In genomic region chr17:31658136-31658467, GRCm38 (mm10) we compare ENCODE assay signal across 8 mouse cellular contexts. TPM values are rescaled to one million over a fixed set of nuclear protein-coding genes. Genes with fewer than 3 reads are reported as not detected.
DNase-seq lines count a peak whose midpoint lies in the region; ATAC-seq and TF ChIP-seq lines count a peak whose summit lies in the region.

No protein-coding gene starts in this region.

- no peak for TF ChIP-seq CTCF in kidney, adult 2 months (conservative IDR thresholded peaks at IDR 0.05; ENCODE audit: insufficient read depth, insufficient read length, low read depth, low read length)

- peak overlapping the region; percentile 61 for H3K4me2 ChIP-seq in hindbrain, embryonic 11.5 days (replicated peaks; ENCODE audit: low read depth, low read length)

- H3K4me3 ChIP-seq in kidney, adult 2 months (ENCODE audit: insufficient read depth, low read depth, low read length), result peak overlapping the region; percentile 73
- H3K4me3 ChIP-seq in hindbrain, embryonic 11.5 days (ENCODE audit: low read depth, low read length), result peak overlapping the region; percentile 99
- peak overlapping the region; percentile 88 for H3K4me3 ChIP-seq in macrophage (ENCODE audit: inconsistent target)

- H3K36me3 ChIP-seq in kidney, adult 2 months (ENCODE audit: control insufficient read depth, insufficient read depth, low read length), result no peaks in the 10 kb centered on the region; the same call in 1 of the 2 replicates
- H3K36me3 ChIP-seq in hindbrain, embryonic 11.5 days (ENCODE audit: control insufficient read depth, insufficient read depth, low read length), result peaks cover 11% of the 10 kb centered on the region; the same call in 1 of the 2 replicates
- H3K36me3 ChIP-seq in macrophage (ENCODE audit: inconsistent target), result peaks cover 19% of the 10 kb centered on the region

- no peak for ATAC-seq in hindbrain, embryonic 11.5 days (ENCODE audit: low FRiP score)

- no peaks in the 10 kb centered on the region for H3K9me3 ChIP-seq in hindbrain, embryonic 11.5 days (ENCODE audit: control insufficient read depth, low read length)

- H3K4me1 ChIP-seq in kidney, adult 2 months (ENCODE audit: control insufficient read depth, insufficient read depth, low read length), result peaks cover 19% of the 10 kb centered on the region; the same call in 1 of the 2 replicates
- H3K4me1 ChIP-seq in hindbrain, embryonic 11.5 days (replicated peaks; ENCODE audit: control insufficient read depth, insufficient read depth, low read length), result peaks cover 2% of the 10 kb centered on the region; the same call in 1 of the 2 replicates

- H3K27me3 ChIP-seq in kidney, adult 2 months (replicated peaks; ENCODE audit: control insufficient read depth, insufficient read depth, low read length), result no peaks in the 10 kb centered on the region
- H3K27me3 ChIP-seq in hindbrain, embryonic 11.5 days (ENCODE audit: control insufficient read depth, insufficient read depth, low read length), result no peaks in the 10 kb centered on the region

- no peak for DNase-seq in kidney, adult 2 months
- DNase-seq in kidney, postnatal 10 days, result no peak
- DNase-seq in MN1 (ENCODE audit: low spot score), result peak; percentile 32
- DNase-seq in hindbrain, embryonic 11.5 days (ENCODE audit: low spot score), result no peak
- DNase-seq in left cerebral cortex, adult 8-10 months (ENCODE audit: low spot score in 2 of 2), result no peak
- no peak for DNase-seq in layer of hippocampus, postnatal 10 days (ENCODE audit: low spot score in 2 of 2)
- DNase-seq in kidney, postnatal 4 days, result no peak

- 1% methylated on average over 27 of the region's 27 CpGs for WGBS in kidney, adult 2 months
- WGBS in hindbrain, embryonic 11.5 days, result 0% methylated on average over 27 of the region's 27 CpGs
- under 1% methylated on average over 27 of the region's 27 CpGs for WGBS in macrophage (ENCODE audit: missing documents)

- TF ChIP-seq POLR2A in kidney, adult 2 months (IDR thresholded peaks at IDR 0.05; ENCODE audit: low read depth, low read length), result no peak

- H3K9ac ChIP-seq in hindbrain, embryonic 11.5 days (ENCODE audit: low read depth, low read length), result peak overlapping the region; percentile 94

- peaks cover 51% of the 10 kb centered on the region for H3K79me2 ChIP-seq in macrophage (ENCODE audit: inconsistent target)

- peak overlapping the region; percentile 86 for H3K27ac ChIP-seq in kidney, adult 2 months (ENCODE audit: insufficient read depth, low read depth, low read length)
- peak overlapping the region; percentile 67; the same call in 1 of the 2 replicates for H3K27ac ChIP-seq in hindbrain, embryonic 11.5 days (ENCODE audit: low read depth, low read length)
- H3K27ac ChIP-seq in macrophage, result peak overlapping the region; percentile 64

RNA-seq across cellular contexts. Expression of gene U2af1, which starts 0.6 kb away (rescaled TPM):
- 45.0 and 61.3 TPM in 2 replicates for polyA plus RNA-seq in kidney, adult 2 months (2012; rRNA removed)
- polyA plus RNA-seq in hindbrain, embryonic 11.5 days (2014; fragmentation: Nextera tagmentation; extraction: Ambion mirVana), result 195 and 204 TPM in 2 replicates
- 100 to 1,000 TPM in 24 of 26 experiments, 10 to 100 TPM in 2; 84.8 to 208 (median 159) TPM for total RNA-seq in macrophage (2018; cell fraction: chromatin; rRNA removed)
- total RNA-seq in macrophage (2018; cell fraction: cytosol; rRNA removed), result 10 to 100 TPM; 43.9 to 74.0 (median 56.3) TPM
- 100 to 1,000 TPM in 7 of 26 experiments, 10 to 100 TPM in 19; 64.5 to 163 (median 88.8) TPM for total RNA-seq in macrophage (2018; cell fraction: nucleus; rRNA removed)
- 75.6 to 153 TPM (median 87.3 TPM) in 3 replicates for polyA plus RNA-seq in macrophage (2018)
- total RNA-seq in left cerebral cortex, adult 8-10 months (2022), result 100 to 1,000 TPM; 119 to 127 (median 122) TPM
- total RNA-seq in layer of hippocampus, postnatal 10 days (2021), result 100 to 1,000 TPM; 143 to 153 TPM

RNA-seq across cellular contexts. Expression of gene Cryaa, which starts 19.5 kb away (rescaled TPM):
- 0.86 and 0.99 TPM in 2 replicates for polyA plus RNA-seq in kidney, adult 2 months (2012; rRNA removed)
- not detected in 2 replicates for polyA plus RNA-seq in hindbrain, embryonic 11.5 days (2014; fragmentation: Nextera tagmentation; extraction: Ambion mirVana)
- not detected for total RNA-seq in macrophage (2018; cell fraction: chromatin; rRNA removed)
- total RNA-seq in macrophage (2018; cell fraction: cytosol; rRNA removed), result under 1 TPM in 1 of 26 experiments, not detected in 25; 0.14 TPM
- not detected for total RNA-seq in macrophage (2018; cell fraction: nucleus; rRNA removed)
- not detected in 3 replicates for polyA plus RNA-seq in macrophage (2018)
- total RNA-seq in left cerebral cortex, adult 8-10 months (2022), result under 1 TPM in 1 of 4 experiments, not detected in 3; 0.27 TPM
- total RNA-seq in layer of hippocampus, postnatal 10 days (2021), result under 1 TPM; 0.57 to 0.80 TPM

RNA-seq across cellular contexts. Expression of gene Cbs, which starts 21.1 kb away (rescaled TPM):
- polyA plus RNA-seq in kidney, adult 2 months (2012; rRNA removed), result 140 and 154 TPM in 2 replicates
- polyA plus RNA-seq in hindbrain, embryonic 11.5 days (2014; fragmentation: Nextera tagmentation; extraction: Ambion mirVana), result 0.74 and 2.6 TPM in 2 replicates
- total RNA-seq in macrophage (2018; cell fraction: chromatin; rRNA removed), result not detected
- total RNA-seq in macrophage (2018; cell fraction: cytosol; rRNA removed), result not detected
- total RNA-seq in macrophage (2018; cell fraction: nucleus; rRNA removed), result not detected
- not detected in 3 replicates for polyA plus RNA-seq in macrophage (2018)
- 10 to 100 TPM; 27.0 to 45.7 (median 34.5) TPM for total RNA-seq in left cerebral cortex, adult 8-10 months (2022)
- 10 to 100 TPM; 66.4 to 78.1 TPM for total RNA-seq in layer of hippocampus, postnatal 10 days (2021)

Comparison
In these comparisons a context has a peak if more than half of its experiments do, and no peak if none do; other contexts are left out.
1. RNA of gene Cbs, which starts 21.1 kb away (polyA plus RNA-seq): 140 to 154 TPM in kidney, adult 2 months; 0.74 to 2.6 TPM in hindbrain, embryonic 11.5 days and not detected in macrophage; every median in the first group is over 10 times any median in the second.
2. Peak in every context shown above with its lines, with median percentiles within 50 percentile points of each other: H3K27ac ChIP-seq and H3K4me3 ChIP-seq.